Mouse (Mus musculus) lung, embryonic 15.5 days (tissue): Measurements from ENCODE around the gene Clcn1. TPM values are rescaled to one million over a fixed set of nuclear protein-coding genes. Genes with fewer than 3 reads are reported as not detected.

Source experiments
- ATAC-seq: fragments of 200-750 bp; cut with Nextera tagmentation; 2 replicates; pipeline ENCODE4 v1.8.0; 2017; ENCODE audit warnings: moderate number of reproducible peaks, borderline replicate concordance; ENCODE audit not compliant: low FRiP score, low TSS enrichment; ENCODE audit errors: extremely low read depth
- H3K27ac ChIP-seq: fragments of 300-500 bp; sonication (generic); 2 replicates; pipeline ENCODE4 v1.5.1; 2015; ENCODE audit warnings: moderate library complexity, mild to moderate bottlenecking, inconsistent platforms
- H3K27me3 ChIP-seq: fragments of 300-500 bp; sonication (generic); 2 replicates; pipeline ENCODE4 v1.6.1; 2015; ENCODE audit warnings: inconsistent platforms
- H3K36me3 ChIP-seq: fragments of 300-500 bp; sonication (generic); 2 replicates; pipeline ENCODE4 v1.6.1; 2015; ENCODE audit warnings: inconsistent platforms
- H3K4me1 ChIP-seq: fragments of 300-500 bp; sonication (generic); 2 replicates; pipeline ENCODE4 v1.6.1; 2015; ENCODE audit warnings: inconsistent platforms
- H3K4me2 ChIP-seq: fragments of 300-500 bp; sonication (generic); 2 replicates; pipeline ENCODE4 v1.6.1; 2015; ENCODE audit warnings: inconsistent platforms, mild to moderate bottlenecking, moderate library complexity
- H3K4me3 ChIP-seq: fragments of 300-500 bp; sonication (generic); 2 replicates; pipeline ENCODE4 v1.5.1; 2015; ENCODE audit warnings: mild to moderate bottlenecking, inconsistent platforms
- H3K9ac ChIP-seq: fragments of 300-500 bp; sonication (generic); 2 replicates; pipeline ENCODE4 v1.6.1; 2015; ENCODE audit warnings: inconsistent platforms
- H3K9me3 ChIP-seq: fragments of 300-500 bp; sonication (generic); 2 replicates; pipeline ENCODE4 v1.6.1; 2016; ENCODE audit warnings: inconsistent platforms
- WGBS: fragments of 180-500 bp; shearing (Covaris S2); methylation state at CpG from one replicate; pipeline ENCODE4 v1.1.7; 2015; 5-methylcytosine and 5-hydroxymethylcytosine counted together
- polyA plus RNA-seq: library from polyadenylated mRNA; unstranded; fragments of >200 nt; fragmentation: Nextera tagmentation; extraction: Ambion mirVana; gene quantifications from 2 replicates; pipeline ENCODE4 v1.2.1, GENCODE M21; 2015

The Clcn1 gene
- polyA plus RNA-seq, 1 experiment from 2014 or later: 0.24 TPM

- Histone ChIP-seq H3K4me2 (no peak overlapping the region), H3K9ac (no peak overlapping the region), H3K4me1 (peaks cover 44% of the 10 kb centered on the region), H3K27me3 (no peaks in the 10 kb centered on the region), H3K27ac (peak overlapping the region; percentile 71), H3K36me3 (peaks cover 34% of the 10 kb centered on the region), H3K4me3 (no peak overlapping the region), H3K9me3 (no peaks in the 10 kb centered on the region)
- 50% methylated on average over 1 of the region's 1 CpGs for WGBS
- 0 out of 2 replicates have a peak, but pooled peaks have one; percentile 1 for ATAC-seq
Observed at GRCm38 (mm10) chr6:42362497-42362896, 76.0 kb downstream of the Clcn1 start.

GRCm38 (mm10) chr6:42362974-42363373 is 76.5 kb downstream of the Clcn1 start:
- Histone ChIP-seq H3K9me3 (no peaks in the 10 kb centered on the region), H3K4me1 (peaks cover 40% of the 10 kb centered on the region), H3K9ac (no peak overlapping the region), H3K36me3 (peaks cover 30% of the 10 kb centered on the region), H3K27me3 (no peaks in the 10 kb centered on the region), H3K4me3 (no peak overlapping the region), H3K27ac (peak overlapping the region; percentile 71), H3K4me2 (no peak overlapping the region)
- peak; percentile 80 for ATAC-seq
- WGBS: 31% methylated on average over 3 of the region's 3 CpGs

GRCm38 (mm10) chr6:42364066-42364465 is 77.6 kb downstream of the Clcn1 start:
- 87% methylated on average over 4 of the region's 4 CpGs for WGBS
- peaks cover 30% of the 10 kb centered on the region for H3K4me1 ChIP-seq
- H3K4me2 ChIP-seq: no peak overlapping the region
- H3K27me3 ChIP-seq: no peaks in the 10 kb centered on the region
- peak overlapping the region; percentile 71; the same call in 1 of the 2 replicates for H3K27ac ChIP-seq
- H3K36me3 ChIP-seq: peaks cover 19% of the 10 kb centered on the region
- ATAC-seq: no peak
- H3K9me3 ChIP-seq: no peaks in the 10 kb centered on the region
- no peak overlapping the region for H3K4me3 ChIP-seq
- H3K9ac ChIP-seq: no peak overlapping the region

- Histone ChIP-seq H3K9ac (no peak overlapping the region), H3K4me1 (peaks cover 26% of the 10 kb centered on the region), H3K9me3 (no peaks in the 10 kb centered on the region), H3K4me3 (no peak overlapping the region), H3K4me2 (no peak overlapping the region), H3K27me3 (no peaks in the 10 kb centered on the region), H3K36me3 (peaks cover 13% of the 10 kb centered on the region), H3K27ac (no peak overlapping the region)
- WGBS: 77% methylated on average over 15 of the region's 15 CpGs
- no peak for ATAC-seq
Observed at GRCm38 (mm10) chr6:42364607-42365006, 78.1 kb downstream of the Clcn1 start.

- Histone ChIP-seq H3K9ac (no peak overlapping the region), H3K27ac (no peak overlapping the region), H3K4me1 (peaks cover 23% of the 10 kb centered on the region), H3K4me3 (no peak overlapping the region), H3K9me3 (no peaks in the 10 kb centered on the region), H3K27me3 (no peaks in the 10 kb centered on the region), H3K4me2 (no peak overlapping the region), H3K36me3 (peaks cover 7% of the 10 kb centered on the region; the same call in 1 of the 2 replicates)
- no peak for ATAC-seq
- WGBS: 91% methylated on average over 6 of the region's 6 CpGs
Observed at GRCm38 (mm10) chr6:42365215-42365614, 78.7 kb downstream of the Clcn1 start.

Other genes with a start within 250 kb of the Clcn1 start
- not detected in 2 replicates for gene Sva, start 248.3 kb upstream of the Clcn1 start, polyA plus RNA-seq
- gene Tas2r139, start 145.7 kb upstream of the Clcn1 start, polyA plus RNA-seq: not detected in 2 replicates
- gene Tas2r144, start 71.4 kb upstream of the Clcn1 start, polyA plus RNA-seq: not detected in 2 replicates
- 43.6 and 46.2 TPM in 2 replicates for gene Gstk1, start 40.8 kb upstream of the Clcn1 start, polyA plus RNA-seq
- 3.6 and 4.1 TPM in 2 replicates for gene Tmem139, start 24.7 kb upstream of the Clcn1 start, polyA plus RNA-seq
- 73.4 and 73.5 TPM in 2 replicates for gene Casp2, start 21.7 kb upstream of the Clcn1 start, polyA plus RNA-seq
- gene Fam131b, start 38.0 kb downstream of the Clcn1 start, polyA plus RNA-seq: 0.06 and 0.14 TPM in 2 replicates
- 161 and 167 TPM in 2 replicates for gene Zyx, start 62.9 kb downstream of the Clcn1 start, polyA plus RNA-seq
- gene Epha1, start 86.6 kb downstream of the Clcn1 start, polyA plus RNA-seq: 14.2 and 16.9 TPM in 2 replicates
- gene Tas2r143, start 113.6 kb downstream of the Clcn1 start, polyA plus RNA-seq: not detected in 2 replicates
- gene Tas2r135, start 118.7 kb downstream of the Clcn1 start, polyA plus RNA-seq: not detected in 2 replicates
- not detected in 2 replicates for gene Tas2r126, start 147.8 kb downstream of the Clcn1 start, polyA plus RNA-seq
- gene Olfr458, start 178.5 kb downstream of the Clcn1 start, polyA plus RNA-seq: not detected in 2 replicates
- gene Olfr457, start 189.7 kb downstream of the Clcn1 start, polyA plus RNA-seq: not detected in 2 replicates
- 0.15 TPM in 1 of 2 replicates, not detected in the other for gene Olfr456, start 200.5 kb downstream of the Clcn1 start, polyA plus RNA-seq